8 mouse cellular contexts compared by ENCODE assay signal in genomic region chr11:70179401-70179800, GRCm38 (mm10). TPM values are rescaled to one million over a fixed set of nuclear protein-coding genes. Genes with fewer than 3 reads are reported as not detected.
A peak's percentile ranks its signal among the peaks of the same experiment; 100 is the strongest.
DNase-seq lines count a peak whose midpoint lies in the region; ATAC-seq lines count a peak whose summit lies in the region.

No protein-coding gene starts in this region.

- no peaks in the 10 kb centered on the region; the same call in 1 of the 2 replicates for H3K9me3 ChIP-seq in heart, embryonic 11.5 days (replicated peaks; ENCODE audit: control insufficient read depth, low read length)
- H3K9me3 ChIP-seq in midbrain, embryonic 11.5 days (ENCODE audit: control insufficient read depth, low read length) = no peaks in the 10 kb centered on the region

- no peak overlapping the region for H3K27ac ChIP-seq in heart, embryonic 11.5 days (ENCODE audit: low read depth, low read length)
- no peak overlapping the region for H3K27ac ChIP-seq in midbrain, embryonic 11.5 days (ENCODE audit: low read depth, low read length)

- no peak overlapping the region for H3K4me3 ChIP-seq in heart, embryonic 11.5 days (ENCODE audit: low read depth, low read length)
- H3K4me3 ChIP-seq in midbrain, embryonic 11.5 days (ENCODE audit: low read depth, low read length) = no peak overlapping the region

- no peak overlapping the region for H3K9ac ChIP-seq in heart, embryonic 11.5 days (ENCODE audit: low read depth, low read length)
- no peak overlapping the region for H3K9ac ChIP-seq in midbrain, embryonic 11.5 days (ENCODE audit: low read length)

- DNase-seq in heart, postnatal 10 days = peak; percentile 16 to 37
- DNase-seq in testis, postnatal 10 days (ENCODE audit: low spot score) = peak; percentile 57
- no peak for DNase-seq in testis, postnatal 14 days (ENCODE audit: low spot score)
- peak; percentile 11 for DNase-seq in embryo, embryonic 11.5 days (ENCODE audit: low read depth, low spot score)
- DNase-seq in midbrain, embryonic 11.5 days (ENCODE audit: low spot score, missing footprints) = peak; percentile 86

- intact Hi-C loops in heart, postnatal 10 days (cut with DNase I) = loop anchor here (1.0 kb wide), 1 partner anchor 105 kb away; no protein-coding TSS in a partner anchor

- WGBS in heart, embryonic 11.5 days (ENCODE audit: insufficient replicate concordance) = 45% methylated on average over 14 of the region's 14 CpGs
- WGBS in midbrain, embryonic 11.5 days = 30% methylated on average over 14 of the region's 14 CpGs

- no peaks in the 10 kb centered on the region for H3K36me3 ChIP-seq in heart, embryonic 11.5 days (ENCODE audit: control insufficient read depth, insufficient read depth, low read length)
- no peaks in the 10 kb centered on the region for H3K36me3 ChIP-seq in midbrain, embryonic 11.5 days (ENCODE audit: control insufficient read depth, insufficient read depth, low read length)

- H3K4me2 ChIP-seq in heart, embryonic 11.5 days = no peak overlapping the region
- no peak overlapping the region for H3K4me2 ChIP-seq in midbrain, embryonic 11.5 days

- no peaks in the 10 kb centered on the region for H3K4me1 ChIP-seq in heart, embryonic 11.5 days (ENCODE audit: control insufficient read depth, insufficient read depth, low read length)
- H3K4me1 ChIP-seq in midbrain, embryonic 11.5 days (ENCODE audit: control insufficient read depth, insufficient read depth, low read length) = no peaks in the 10 kb centered on the region

- H3K27me3 ChIP-seq in heart, embryonic 11.5 days (ENCODE audit: control insufficient read depth, insufficient read depth, low read length) = no peaks in the 10 kb centered on the region; the same call in 1 of the 2 replicates
- no peaks in the 10 kb centered on the region for H3K27me3 ChIP-seq in midbrain, embryonic 11.5 days (ENCODE audit: control insufficient read depth, insufficient read depth, low read length)

- ATAC-seq in heart, embryonic 11.5 days (replicated peaks; ENCODE audit: insufficient number of reproducible peaks, low FRiP score, low TSS enrichment) = no peak
- no peak for ATAC-seq in midbrain, embryonic 11.5 days (ENCODE audit: low FRiP score)
- no peak for ATAC-seq in megakaryocyte-erythroid progenitor cell, adult 5-6 weeks (replicated peaks; ENCODE audit: low FRiP score, low TSS enrichment, poor library complexity, severe bottlenecking)
- no peak for ATAC-seq in erythroid progenitor cell, adult 5-6 weeks (replicated peaks; ENCODE audit: low FRiP score, poor library complexity, severe bottlenecking)

RNA-seq across cellular contexts. Expression of gene Clec10a, which starts 23.4 kb away (rescaled TPM):
- 1 to 10 TPM in 1 of 2 experiments, under 1 TPM in 1; 0.82 to 1.0 TPM for total RNA-seq in heart, postnatal 10 days (2021)
- not detected in 2 replicates for polyA plus RNA-seq in heart, embryonic 11.5 days (2014; fragmentation: Nextera tagmentation; extraction: Ambion mirVana)
- 0.66 and 0.89 TPM in 2 replicates for polyA plus RNA-seq in midbrain, embryonic 11.5 days (2014; fragmentation: Nextera tagmentation; extraction: Ambion mirVana)
- not detected in 2 replicates for total RNA-seq in megakaryocyte-erythroid progenitor cell, adult 5-6 weeks (2014; fragmentation: Nextera tagmentation)
- total RNA-seq in megakaryocyte-erythroid progenitor cell, adult 5-6 weeks (2017) = 0.75 TPM in 1 of 2 replicates, not detected in the other
- 1.3 and 11.2 TPM in 2 replicates for total RNA-seq in erythroid progenitor cell, adult 5-6 weeks (2015; ENCODE audit: low replicate concordance)
- total RNA-seq in erythroid progenitor cell, adult 5-6 weeks (2017; ENCODE audit: low replicate concordance) = 0.77 and 2.6 TPM in 2 replicates

RNA-seq across cellular contexts. Expression of gene Slc16a11, which starts 33.2 kb away (rescaled TPM):
- total RNA-seq in heart, postnatal 10 days (2021) = under 1 TPM; 0.20 to 0.91 TPM
- polyA plus RNA-seq in heart, embryonic 11.5 days (2014; fragmentation: Nextera tagmentation; extraction: Ambion mirVana) = 0.36 and 0.39 TPM in 2 replicates
- 0.19 and 0.30 TPM in 2 replicates for polyA plus RNA-seq in midbrain, embryonic 11.5 days (2014; fragmentation: Nextera tagmentation; extraction: Ambion mirVana)
- total RNA-seq in megakaryocyte-erythroid progenitor cell, adult 5-6 weeks (2014; fragmentation: Nextera tagmentation) = not detected in 2 replicates
- total RNA-seq in megakaryocyte-erythroid progenitor cell, adult 5-6 weeks (2017) = not detected in 2 replicates
- total RNA-seq in erythroid progenitor cell, adult 5-6 weeks (2015; ENCODE audit: low replicate concordance) = not detected in 2 replicates
- total RNA-seq in erythroid progenitor cell, adult 5-6 weeks (2017; ENCODE audit: low replicate concordance) = not detected in 2 replicates

RNA-seq across cellular contexts. Expression of gene Slc16a13, which starts 41.5 kb away (rescaled TPM):
- 1 to 10 TPM; 5.2 to 6.8 TPM for total RNA-seq in heart, postnatal 10 days (2021)
- 7.6 and 7.8 TPM in 2 replicates for polyA plus RNA-seq in heart, embryonic 11.5 days (2014; fragmentation: Nextera tagmentation; extraction: Ambion mirVana)
- polyA plus RNA-seq in midbrain, embryonic 11.5 days (2014; fragmentation: Nextera tagmentation; extraction: Ambion mirVana) = 14.9 and 15.8 TPM in 2 replicates
- total RNA-seq in megakaryocyte-erythroid progenitor cell, adult 5-6 weeks (2014; fragmentation: Nextera tagmentation) = 2.4 and 3.1 TPM in 2 replicates
- 0.19 and 4.7 TPM in 2 replicates for total RNA-seq in megakaryocyte-erythroid progenitor cell, adult 5-6 weeks (2017)
- total RNA-seq in erythroid progenitor cell, adult 5-6 weeks (2015; ENCODE audit: low replicate concordance) = 0.72 and 0.84 TPM in 2 replicates
- 0.39 and 2.3 TPM in 2 replicates for total RNA-seq in erythroid progenitor cell, adult 5-6 weeks (2017; ENCODE audit: low replicate concordance)

RNA-seq across cellular contexts. Expression of gene Mgl2, which starts 49.3 kb away (rescaled TPM):
- 1 to 10 TPM in 1 of 2 experiments, under 1 TPM in 1; 0.69 to 1.0 TPM for total RNA-seq in heart, postnatal 10 days (2021)
- polyA plus RNA-seq in heart, embryonic 11.5 days (2014; fragmentation: Nextera tagmentation; extraction: Ambion mirVana) = 0.17 and 0.29 TPM in 2 replicates
- 0.11 and 0.22 TPM in 2 replicates for polyA plus RNA-seq in midbrain, embryonic 11.5 days (2014; fragmentation: Nextera tagmentation; extraction: Ambion mirVana)
- not detected in 2 replicates for total RNA-seq in megakaryocyte-erythroid progenitor cell, adult 5-6 weeks (2014; fragmentation: Nextera tagmentation)
- total RNA-seq in megakaryocyte-erythroid progenitor cell, adult 5-6 weeks (2017) = not detected in 2 replicates
- 4.2 and 5.0 TPM in 2 replicates for total RNA-seq in erythroid progenitor cell, adult 5-6 weeks (2015; ENCODE audit: low replicate concordance)
- 8.0 and 12.5 TPM in 2 replicates for total RNA-seq in erythroid progenitor cell, adult 5-6 weeks (2017; ENCODE audit: low replicate concordance)

RNA-seq across cellular contexts. Expression of gene Bcl6b, which starts 50.2 kb away (rescaled TPM):
- 10 to 100 TPM; 54.7 to 55.5 TPM for total RNA-seq in heart, postnatal 10 days (2021)
- polyA plus RNA-seq in heart, embryonic 11.5 days (2014; fragmentation: Nextera tagmentation; extraction: Ambion mirVana) = 11.9 and 13.0 TPM in 2 replicates
- polyA plus RNA-seq in midbrain, embryonic 11.5 days (2014; fragmentation: Nextera tagmentation; extraction: Ambion mirVana) = 4.9 and 5.4 TPM in 2 replicates
- total RNA-seq in megakaryocyte-erythroid progenitor cell, adult 5-6 weeks (2014; fragmentation: Nextera tagmentation) = 0.28 and 0.62 TPM in 2 replicates
- not detected in 2 replicates for total RNA-seq in megakaryocyte-erythroid progenitor cell, adult 5-6 weeks (2017)
- total RNA-seq in erythroid progenitor cell, adult 5-6 weeks (2015; ENCODE audit: low replicate concordance) = 1.8 TPM in 1 of 2 replicates, not detected in the other
- 0.61 and 2.3 TPM in 2 replicates for total RNA-seq in erythroid progenitor cell, adult 5-6 weeks (2017; ENCODE audit: low replicate concordance)
